11 mouse cellular contexts compared by ENCODE assay signal in the genomic region with DNA sequence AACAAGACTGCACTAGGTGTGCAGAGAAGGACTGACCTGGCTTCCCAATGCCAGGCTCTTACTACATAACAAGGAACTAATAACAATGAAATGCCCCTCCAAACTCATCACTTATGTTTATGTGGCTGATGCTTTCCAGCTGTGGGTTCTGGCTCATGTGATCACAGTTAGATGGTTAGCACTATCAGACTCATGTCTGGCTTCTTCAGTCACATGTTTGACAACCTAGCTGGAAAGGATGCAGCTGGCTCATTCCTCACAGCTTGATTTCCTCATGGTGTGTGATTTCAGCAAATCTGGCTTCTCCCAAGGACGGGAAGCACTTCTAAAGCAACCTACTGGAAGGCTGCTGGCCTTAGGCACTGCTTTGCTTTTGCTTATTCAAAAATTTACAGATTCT. TPM values are rescaled to one million over a fixed set of nuclear protein-coding genes. Genes with fewer than 3 reads are reported as not detected.
DNase-seq lines count a peak whose midpoint lies in the region; TF ChIP-seq lines count a peak whose summit lies in the region.
"Had no signal": no experiment of that assay in that cellular context is flagged by ENCODE, and none has a peak within 500 bp of the region (broad histone marks: within the 10 kb centered on the region; RNA-seq: fewer than 3 reads in every experiment).

No protein-coding gene starts in this region.

- DNase-seq in adrenal gland, adult 2 months, result peak; percentile 24
- DNase-seq in adrenal gland, postnatal 25 days, result no peak
- DNase-seq in urinary bladder, postnatal 36 days (ENCODE audit: low spot score in 2 of 2), result peak; percentile 8 to 13
- DNase-seq in urinary bladder, postnatal 4 days (ENCODE audit: low spot score in 2 of 2), result no peak
- DNase-seq in kidney, postnatal 36 days, result peak; percentile 30 to 35
- no peak for DNase-seq in thymus, postnatal 10 days (ENCODE audit: low spot score in 2 of 2)
- DNase-seq in layer of hippocampus, adult 2 months (ENCODE audit: low spot score in 2 of 2), result no peak
- DNase-seq in left cerebral cortex, postnatal 25 days (ENCODE audit: low spot score in 2 of 2), result no peak

- no peak for TF ChIP-seq CTCF in layer of hippocampus, adult 2 months (conservative IDR thresholded peaks at IDR 0.05)

- intact Hi-C loops in left cerebral cortex, postnatal 25 days (cut with DNase I), result no loop called here

- H3K27ac ChIP-seq in layer of hippocampus, adult 2 months, result no peak overlapping the region
- H3K27ac ChIP-seq: embryonic facial prominence, embryonic 12.5 days; hindbrain, embryonic 12.5 days; liver, embryonic 15.5 days had no signal

- no peak overlapping the region for H3K4me3 ChIP-seq in layer of hippocampus, adult 2 months
- H3K4me3 ChIP-seq: embryonic facial prominence, embryonic 12.5 days; hindbrain, embryonic 12.5 days; liver, embryonic 15.5 days had no signal

RNA-seq across cellular contexts. Expression of a gene that starts 12.8 kb away (rescaled TPM):
- total RNA-seq in adrenal gland, adult 2 months (2021), result under 1 TPM in 1 of 2 experiments, not detected in 1; 0.78 TPM
- polyA plus RNA-seq in adrenal gland, adult 2 months (2012; rRNA removed), result not detected in 2 replicates
- 0.15 TPM in 1 of 2 replicates, not detected in the other for total RNA-seq in adrenal gland, postnatal 25 days (2021)
- total RNA-seq in layer of hippocampus, adult 2 months (2021), result not detected
- not detected for total RNA-seq in left cerebral cortex, postnatal 25 days (2021)
- polyA plus RNA-seq: hindbrain, embryonic 12.5 days had no signal

RNA-seq across cellular contexts. Expression of a gene that starts 25.7 kb away (rescaled TPM):
- total RNA-seq in adrenal gland, adult 2 months (2021), result 1 to 10 TPM in 1 of 2 experiments, under 1 TPM in 1; 0.21 to 9.2 TPM
- 0.08 TPM in 1 of 2 replicates, not detected in the other for polyA plus RNA-seq in adrenal gland, adult 2 months (2012; rRNA removed)
- total RNA-seq in adrenal gland, postnatal 25 days (2021), result 5.5 and 9.0 TPM in 2 replicates
- total RNA-seq in layer of hippocampus, adult 2 months (2021), result not detected
- total RNA-seq in left cerebral cortex, postnatal 25 days (2021), result not detected
- polyA plus RNA-seq: embryonic facial prominence, embryonic 12.5 days; hindbrain, embryonic 12.5 days had no signal

RNA-seq across cellular contexts. Expression of a gene that starts 43.3 kb away (rescaled TPM):
- total RNA-seq in adrenal gland, adult 2 months (2021), result not detected
- polyA plus RNA-seq in adrenal gland, adult 2 months (2012; rRNA removed), result not detected in 2 replicates
- not detected in 2 replicates for total RNA-seq in adrenal gland, postnatal 25 days (2021)
- total RNA-seq in layer of hippocampus, adult 2 months (2021), result not detected
- not detected for total RNA-seq in left cerebral cortex, postnatal 25 days (2021)
- polyA plus RNA-seq: embryonic facial prominence, embryonic 12.5 days; hindbrain, embryonic 12.5 days; liver, embryonic 15.5 days had no signal

Comparison
In these comparisons a context has a peak if more than half of its experiments do, and no peak if none do; other contexts are left out.
1. DNase-seq: peak in adrenal gland, adult 2 months (single experiment), urinary bladder, postnatal 36 days (2 of 2) and kidney, postnatal 36 days (2 of 2); none in adrenal gland, postnatal 25 days (single experiment), urinary bladder, postnatal 4 days (0 of 2), thymus, postnatal 10 days (0 of 2), layer of hippocampus, adult 2 months (0 of 2) and left cerebral cortex, postnatal 25 days (0 of 2).